Mouse (Mus musculus): ENCODE measurements around the gene Olfr492.

Gene Olfr492

GRCm38 (mm10) chr7:108323574-108323973, at the start of gene Olfr492:
TSS of gene Olfr492 (minus strand) at chr7:108323674.
- DNase-seq: no peak

- DNase-seq: no peak
These were observed 41.6 kb upstream of the Olfr492 start, which contains the start of gene Olfr494 for GRCm38 (mm10) chr7:108365035-108365434. TSS of gene Olfr494 (plus strand) at chr7:108365335.

- no peak for DNase-seq
These were observed 23.4 kb upstream of the Olfr492 start, which contains the start of gene Olfr493 for GRCm38 (mm10) chr7:108346879-108347278. TSS of gene Olfr493 (minus strand) at chr7:108346979.

- DNase-seq: no peak
These were observed 10.3 kb downstream of the Olfr492 start, which contains the start of gene Olfr491 for GRCm38 (mm10) chr7:108313151-108313550. TSS of gene Olfr491 (plus strand) at chr7:108313451.

GRCm38 (mm10) chr7:108288834-108289233, 34.6 kb downstream of the Olfr492 start, which contains the start of gene Olfr490:
TSS of gene Olfr490 (minus strand) at chr7:108288934.
- no peak for DNase-seq

Data from thymus, adult 18-20 months (tissue).